Mouse (Mus musculus) embryonic fibroblast, embryonic 13.5 days (primary cell): ENCODE results near the gene Nubp2.

Experiments
- CTCF ChIP-seq: IDR thresholded peaks from 2 replicates; pipeline ENCODE4 v1.5.1; 2011; ENCODE audit warnings: mild to moderate bottlenecking, control low read depth, low read length, moderate library complexity, borderline replicate concordance; ENCODE audit not compliant: insufficient read depth
- POLR2A ChIP-seq: IDR thresholded peaks from 2 replicates; pipeline ENCODE4 v1.6.1; 2011; ENCODE audit warnings: low read depth, mild to moderate bottlenecking, control low read depth, low read length, moderate library complexity

DNA sequence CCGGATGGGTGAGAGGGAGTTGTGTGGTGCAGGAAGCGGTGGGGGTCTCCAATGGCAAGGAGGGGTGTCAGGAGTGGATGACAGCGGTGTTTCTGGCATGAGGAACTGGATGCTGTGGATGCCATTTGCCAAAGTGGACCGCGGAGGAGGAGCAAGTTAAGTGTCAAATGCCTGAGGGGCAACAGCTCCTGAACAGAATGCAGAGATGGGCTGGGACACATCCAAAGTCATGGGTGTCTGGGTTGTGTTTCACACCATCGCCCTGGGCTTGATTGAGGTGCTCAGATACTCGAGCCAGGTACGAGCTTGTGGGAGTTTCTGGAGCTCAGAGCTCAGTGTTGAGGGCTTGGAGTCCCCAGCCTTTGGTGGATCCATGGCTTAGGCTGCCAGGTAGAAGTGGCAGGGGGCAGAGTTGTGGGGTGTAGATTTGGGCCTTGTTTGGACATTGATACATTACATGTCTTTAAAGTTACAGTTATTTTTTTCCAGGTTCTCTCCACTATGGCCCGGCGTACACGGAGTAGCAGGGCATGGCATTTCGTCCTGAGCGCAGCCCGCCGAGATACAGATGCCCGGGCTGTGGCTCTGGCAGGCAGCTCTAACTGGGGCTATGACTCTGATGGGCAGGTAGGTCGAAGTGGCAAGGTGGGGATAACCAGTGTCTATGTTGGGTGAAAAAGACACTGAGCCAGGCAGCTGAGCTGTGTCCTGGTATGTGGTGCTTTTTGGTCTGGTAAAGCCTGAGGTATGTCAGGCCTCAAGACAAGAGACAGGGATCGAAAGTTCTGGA lies 1.3 kb upstream of the Nubp2 start:
- peak; percentile 28; the same call in 1 of the 2 replicates for TF ChIP-seq POLR2A
- no peak for TF ChIP-seq CTCF
